Mouse (Mus musculus): ENCODE data around the gene Gpr27.

Gene Gpr27

DNA sequence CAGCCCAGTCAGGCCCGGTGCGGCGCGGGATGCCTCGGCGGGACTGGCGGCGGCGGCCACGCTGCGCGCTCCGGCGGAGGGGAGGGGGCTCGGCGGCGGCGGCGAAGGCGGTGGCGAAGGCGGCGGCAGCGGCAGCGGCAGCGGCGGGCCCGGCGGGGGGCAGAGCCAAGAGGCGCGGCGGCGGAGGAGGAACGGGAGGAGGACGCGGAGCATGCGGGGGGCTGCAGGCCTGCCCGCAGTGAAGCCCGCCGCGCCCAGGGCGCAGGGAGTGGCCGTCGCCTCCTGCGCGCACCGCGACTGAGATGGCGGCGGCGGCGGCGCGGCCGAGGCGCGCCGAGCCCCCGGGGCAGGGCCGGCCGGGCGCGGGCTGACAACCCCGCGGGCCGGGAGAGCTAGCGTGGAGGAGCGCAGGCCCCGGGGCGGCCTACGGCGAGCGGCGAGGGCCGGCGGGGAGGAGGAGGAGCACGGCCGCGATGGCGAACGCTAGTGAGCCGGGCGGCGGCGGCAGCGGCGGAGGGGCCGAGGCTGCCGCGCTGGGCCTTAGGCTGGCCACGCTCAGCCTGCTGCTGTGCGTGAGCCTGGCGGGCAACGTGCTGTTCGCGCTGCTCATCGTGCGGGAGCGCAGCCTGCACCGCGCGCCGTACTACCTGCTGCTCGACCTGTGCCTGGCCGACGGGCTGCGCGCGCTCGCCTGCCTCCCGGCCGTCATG, at the start of gene Gpr27:
TSS of gene Gpr27 (plus strand) at position 474 of the 710 bp plus-strand sequence.
- in situ Hi-C loops (cut with MboI; ENCODE audit: unreplicated experiment in 2 of 2): loop anchor here in 1 of 2 experiments (25.0 kb wide), 1 partner anchor 1580 kb away; no protein-coding TSS in a partner anchor

GRCm38 (mm10) chr6:99643439-99644199, 48.9 kb upstream of the Gpr27 start:
- in situ Hi-C loops (cut with MboI; ENCODE audit: unreplicated experiment in 2 of 2): no loop called here

DNA sequence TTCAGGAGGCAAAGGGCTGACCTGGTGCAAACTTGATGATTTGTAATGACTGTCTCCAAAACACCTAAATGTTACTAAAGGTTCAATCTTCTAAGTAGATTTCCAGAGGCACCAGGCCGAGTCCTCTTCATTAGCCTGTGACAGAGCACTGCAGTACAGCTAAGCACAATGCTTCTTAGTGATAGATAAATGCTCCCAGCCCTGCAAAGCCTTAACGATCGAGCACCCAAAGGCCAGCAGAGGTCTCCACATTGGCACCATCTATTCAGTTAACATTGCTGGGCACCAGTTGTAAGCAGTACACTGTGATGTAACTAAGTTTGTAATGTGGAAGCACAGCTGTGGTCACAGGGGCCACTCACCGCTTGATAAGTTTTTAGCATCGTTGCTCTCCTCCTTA, 48.1 kb upstream of the Gpr27 start:
- in situ Hi-C loops (cut with MboI; ENCODE audit: unreplicated experiment in 2 of 2): no loop called here

DNA sequence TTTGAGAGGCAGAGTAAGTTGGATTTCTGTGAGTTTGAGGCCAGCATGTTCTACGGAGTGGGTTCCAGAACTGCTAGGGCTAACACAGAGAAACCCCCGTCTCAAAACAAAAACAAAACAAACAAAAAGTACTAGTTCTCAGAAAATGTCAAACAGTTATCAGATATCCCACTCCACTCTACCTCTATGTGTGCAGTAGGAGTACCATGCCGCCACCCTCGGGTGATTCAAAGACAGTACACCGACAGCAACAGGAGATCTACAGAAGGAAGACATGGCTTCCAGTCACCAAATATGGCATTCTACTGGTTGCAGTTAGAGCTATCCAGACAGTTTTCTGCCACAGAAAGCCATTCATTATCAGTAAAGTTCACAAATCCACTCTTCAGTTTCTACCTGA, 47.6 kb upstream of the Gpr27 start:
- in situ Hi-C loops (cut with MboI; ENCODE audit: unreplicated experiment in 2 of 2): no loop called here

DNA sequence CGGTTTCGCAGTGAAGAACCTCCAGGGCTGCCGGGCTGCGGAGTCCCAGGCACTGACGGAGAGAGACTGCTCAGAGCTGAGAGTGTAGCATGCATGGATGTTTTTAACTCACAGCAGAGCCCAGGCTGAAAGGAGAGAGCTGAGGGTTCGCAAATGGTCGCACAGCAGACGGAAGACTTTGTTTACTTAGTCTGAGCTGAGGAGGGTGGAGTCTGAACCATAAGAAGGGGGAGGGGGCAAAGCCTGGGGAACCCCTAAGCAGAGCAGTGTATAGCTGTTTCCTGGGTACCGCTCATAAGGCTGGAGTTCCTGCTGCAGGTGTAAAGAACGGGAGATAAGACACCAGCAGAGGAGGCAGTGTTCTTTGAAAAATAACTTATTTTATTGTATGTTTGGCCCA, 46.1 kb upstream of the Gpr27 start:
- in situ Hi-C loops (cut with MboI; ENCODE audit: unreplicated experiment in 2 of 2): no loop called here

DNA sequence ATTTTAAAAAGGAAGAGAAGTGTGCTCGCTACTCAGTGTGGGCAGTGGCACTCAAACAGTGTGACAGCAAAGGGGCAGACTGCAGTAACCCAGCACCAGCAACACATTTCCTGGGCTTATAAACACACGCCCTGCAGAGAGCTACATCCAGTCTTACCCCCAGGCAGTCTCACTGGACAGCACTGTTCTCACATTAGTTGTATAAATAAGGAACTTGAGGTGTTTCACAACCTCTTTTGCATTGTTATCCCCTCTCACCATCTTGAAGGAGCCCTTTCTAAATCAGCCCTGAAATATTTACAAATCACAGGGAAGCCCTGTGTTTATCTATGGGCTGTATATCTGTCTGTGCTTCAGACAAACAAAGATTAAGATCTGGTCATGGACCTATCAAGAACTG, 43.2 kb upstream of the Gpr27 start:
- in situ Hi-C loops (cut with MboI; ENCODE audit: unreplicated experiment in 2 of 2): no loop called here

GRCm38 (mm10) chr6:99652341-99652740, 40.1 kb upstream of the Gpr27 start:
- in situ Hi-C loops (cut with MboI; ENCODE audit: unreplicated experiment in 2 of 2): loop anchor here (25.0 kb wide), 2 partner anchors 635 to 1185 kb away; partner anchors contain the start of genes Ppp4r2 (in 2 of the 2) and Rybp (in 2 of the 2)

GRCm38 (mm10) chr6:99654343-99654742, 38.1 kb upstream of the Gpr27 start:
- in situ Hi-C loops (cut with MboI; ENCODE audit: unreplicated experiment in 2 of 2): loop anchor here (25.0 kb wide), 2 partner anchors 633 to 1183 kb away; partner anchors contain the start of genes Ppp4r2 (in 2 of the 2) and Rybp (in 2 of the 2)

- in situ Hi-C loops (cut with MboI; ENCODE audit: unreplicated experiment in 2 of 2): loop anchor here (25.0 kb wide), 2 partner anchors 632 to 1182 kb away; partner anchors contain the start of genes Ppp4r2 (in 2 of the 2) and Rybp (in 2 of the 2)
Measured at GRCm38 (mm10) chr6:99655488-99655887, 37.0 kb upstream of the Gpr27 start.

GRCm38 (mm10) chr6:99656088-99656487, 36.4 kb upstream of the Gpr27 start:
- in situ Hi-C loops (cut with MboI; ENCODE audit: unreplicated experiment in 2 of 2): loop anchor here (25.0 kb wide), 2 partner anchors 631 to 1181 kb away; partner anchors contain the start of genes Ppp4r2 (in 2 of the 2) and Rybp (in 2 of the 2)

GRCm38 (mm10) chr6:99658586-99658985, 33.9 kb upstream of the Gpr27 start:
- in situ Hi-C loops (cut with MboI; ENCODE audit: unreplicated experiment in 2 of 2): loop anchor here (25.0 kb wide), 2 partner anchors 629 to 1179 kb away; partner anchors contain the start of genes Ppp4r2 (in 2 of the 2) and Rybp (in 2 of the 2)

GRCm38 (mm10) chr6:99660443-99660842, 32.0 kb upstream of the Gpr27 start:
- in situ Hi-C loops (cut with MboI; ENCODE audit: unreplicated experiment in 2 of 2): loop anchor here (25.0 kb wide), 2 partner anchors 627 to 1177 kb away; partner anchors contain the start of genes Ppp4r2 (in 2 of the 2) and Rybp (in 2 of the 2)

GRCm38 (mm10) chr6:99663232-99663631, 29.2 kb upstream of the Gpr27 start:
- in situ Hi-C loops (cut with MboI; ENCODE audit: unreplicated experiment in 2 of 2): loop anchor here (25.0 kb wide), 2 partner anchors 624 to 1174 kb away; partner anchors contain the start of genes Ppp4r2 (in 2 of the 2) and Rybp (in 2 of the 2)

GRCm38 (mm10) chr6:99665457-99666317, 26.8 kb upstream of the Gpr27 start:
- in situ Hi-C loops (cut with MboI; ENCODE audit: unreplicated experiment in 2 of 2): loop anchor here (25.0 kb wide), 2 partner anchors 622 to 1172 kb away; partner anchors contain the start of genes Ppp4r2 (in 2 of the 2) and Rybp (in 2 of the 2)

GRCm38 (mm10) chr6:99666318-99667171, 25.9 kb upstream of the Gpr27 start, which contains the start of the genes Eif4e3 and Gm20696:
Gene Eif4e3, minus strand, starts transcription at chr6:99666771.
Gene Gm20696, minus strand, starts transcription at chr6:99666797.
- in situ Hi-C loops (cut with MboI; ENCODE audit: unreplicated experiment in 2 of 2): loop anchor here (25.0 kb wide), 2 partner anchors 621 to 1171 kb away; partner anchors contain the start of genes Ppp4r2 (in 2 of the 2) and Rybp (in 2 of the 2)

- in situ Hi-C loops (cut with MboI; ENCODE audit: unreplicated experiment in 2 of 2): loop anchor here (25.0 kb wide), 2 partner anchors 620 to 1170 kb away; partner anchors contain the start of genes Ppp4r2 (in 2 of the 2) and Rybp (in 2 of the 2)
Measured at GRCm38 (mm10) chr6:99667290-99667689, 25.2 kb upstream of the Gpr27 start.

GRCm38 (mm10) chr6:99669481-99670325, 22.8 kb upstream of the Gpr27 start:
- in situ Hi-C loops (cut with MboI; ENCODE audit: unreplicated experiment in 2 of 2): loop anchor here (10.0 to 25.0 kb wide), 3 partner anchors 618 to 1168 kb away; partner anchors contain the start of genes Ppp4r2 (in 2 of the 2) and Rybp (in 2 of the 2)

Measured in v-Abl transformed pro-B cells (cell line).